In the genomic region with DNA sequence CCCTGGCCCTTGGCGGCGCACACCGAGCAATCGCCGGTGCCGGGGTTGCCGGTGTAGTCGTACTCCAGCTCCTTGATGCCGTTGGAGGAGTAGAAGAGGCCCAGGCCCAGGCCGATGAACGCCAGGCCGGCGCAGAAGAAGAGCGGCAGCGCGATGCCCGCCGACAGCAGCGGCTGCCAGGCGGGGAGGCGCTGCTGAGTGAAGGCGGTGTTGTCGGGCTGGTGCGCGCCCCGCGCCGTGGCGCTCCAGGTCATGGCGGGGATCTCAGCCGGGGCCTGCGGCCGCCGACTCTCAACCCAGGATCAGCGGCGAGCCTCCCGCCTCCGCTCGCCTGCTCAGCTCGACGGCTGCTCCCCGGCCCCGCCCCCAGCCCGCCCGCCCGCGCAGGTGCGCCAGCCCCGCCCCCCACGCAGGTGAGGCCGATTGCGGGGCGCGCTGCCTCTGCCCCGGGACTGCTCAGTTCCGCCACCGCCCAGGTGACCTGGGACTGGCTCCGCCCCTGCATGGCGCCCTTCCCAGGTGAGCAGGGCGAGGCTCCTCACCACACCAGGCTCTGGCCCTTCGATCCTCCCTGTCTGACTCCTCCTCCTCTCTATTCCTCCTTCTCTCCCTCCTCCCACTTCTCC, we compare ENCODE assay signal across 8 mouse cellular contexts. TPM values are rescaled to one million over a fixed set of nuclear protein-coding genes. Genes with fewer than 3 reads are reported as not detected.
DNase-seq lines count a peak whose midpoint lies in the region; ATAC-seq lines count a peak whose summit lies in the region.

Gene Tmem30b (minus strand): TSS at position 307 of the 626 bp plus-strand sequence.

- 2% methylated on average over 59 of the region's 61 CpGs for WGBS in forebrain, embryonic 16.5 days
- WGBS in midbrain, embryonic 10.5 days, result 3% methylated on average over 59 of the region's 61 CpGs

- H3K36me3 ChIP-seq in megakaryocyte, embryonic 14.5 days (replicated peaks; ENCODE audit: low read length), result no peaks in the 10 kb centered on the region
- H3K36me3 ChIP-seq in forebrain, embryonic 16.5 days (ENCODE audit: control insufficient read depth, insufficient read depth), result no peaks in the 10 kb centered on the region
- H3K36me3 ChIP-seq in midbrain, embryonic 10.5 days, result no peaks in the 10 kb centered on the region

- DNase-seq in kidney, postnatal 25 days, result peak; percentile 72 to 90
- DNase-seq in midbrain, embryonic 10.5 days (ENCODE audit: low spot score), result no peak
- DNase-seq in urinary bladder, adult 2 months (ENCODE audit: low spot score), result peak; percentile 57
- no peak for DNase-seq in gastrocnemius, postnatal 25 days
- no peak for DNase-seq in right cerebral cortex, postnatal 36 days (ENCODE audit: low spot score in 2 of 2)

- H3K27ac ChIP-seq in forebrain, embryonic 16.5 days (ENCODE audit: low read length), result no peak within 1 kb of the TSS
- no peak within 1 kb of the TSS; the same call in 1 of the 2 replicates for H3K27ac ChIP-seq in midbrain, embryonic 10.5 days (replicated peaks)

- H3K27me3 ChIP-seq in megakaryocyte, embryonic 14.5 days (replicated peaks), result peaks cover 82% of the 10 kb centered on the region
- peaks cover 64% of the 10 kb centered on the region for H3K27me3 ChIP-seq in forebrain, embryonic 16.5 days (replicated peaks; ENCODE audit: control insufficient read depth, insufficient read depth, low read length)
- H3K27me3 ChIP-seq in midbrain, embryonic 10.5 days (ENCODE audit: low read depth, poor library complexity, severe bottlenecking), result peaks cover 99% of the 10 kb centered on the region

- H3K9ac ChIP-seq in forebrain, embryonic 16.5 days (replicated peaks; ENCODE audit: low read depth, low read length), result no peak within 1 kb of the TSS; the same call in 1 of the 2 replicates

- peaks cover 13% of the 10 kb centered on the region for H3K9me3 ChIP-seq in megakaryocyte, embryonic 14.5 days
- H3K9me3 ChIP-seq in forebrain, embryonic 16.5 days (ENCODE audit: control insufficient read depth, low read length), result no peaks in the 10 kb centered on the region
- H3K9me3 ChIP-seq in midbrain, embryonic 10.5 days (replicated peaks), result no peaks in the 10 kb centered on the region

- no peak for ATAC-seq in megakaryocyte, adult 5-6 weeks (ENCODE audit: poor library complexity, severe bottlenecking)
- ATAC-seq in forebrain, embryonic 16.5 days, result peak; percentile 47

- peak within 1 kb of the TSS; percentile 52 for H3K4me2 ChIP-seq in forebrain, embryonic 16.5 days (ENCODE audit: low read length)

- peaks cover 17% of the 10 kb centered on the region for H3K4me1 ChIP-seq in megakaryocyte, embryonic 14.5 days
- peaks cover 13% of the 10 kb centered on the region for H3K4me1 ChIP-seq in forebrain, embryonic 16.5 days (replicated peaks; ENCODE audit: control insufficient read depth, insufficient read depth, low read length)
- H3K4me1 ChIP-seq in midbrain, embryonic 10.5 days, result peaks cover 14% of the 10 kb centered on the region

- H3K4me3 ChIP-seq in megakaryocyte, embryonic 14.5 days (replicated peaks), result peak within 1 kb of the TSS; percentile 91
- peak within 1 kb of the TSS; percentile 39 for H3K4me3 ChIP-seq in forebrain, embryonic 16.5 days (replicated peaks; ENCODE audit: low read length)
- H3K4me3 ChIP-seq in midbrain, embryonic 10.5 days, result peak within 1 kb of the TSS; percentile 53

RNA-seq across cellular contexts. Expression of gene Tmem30b, which starts in this region (rescaled TPM):
- not detected in 2 replicates for polyA plus RNA-seq in megakaryocyte, embryonic 14.5 days (2012; ENCODE audit: insufficient read depth, low replicate concordance)
- 0.16 TPM in 1 of 2 replicates, not detected in the other for total RNA-seq in megakaryocyte, adult 5-6 weeks (2015)
- total RNA-seq in megakaryocyte, adult 5-6 weeks (2017), result not detected in 2 replicates
- 0.22 and 0.46 TPM in 2 replicates for polyA plus RNA-seq in forebrain, embryonic 16.5 days (2015; fragmentation: Nextera tagmentation; extraction: Ambion mirVana)
- 1.6 and 1.8 TPM in 2 replicates for polyA plus RNA-seq in midbrain, embryonic 10.5 days (2016; fragmentation: Nextera tagmentation; extraction: Ambion mirVana)
- 29.2 and 33.1 TPM in 2 replicates for polyA plus RNA-seq in urinary bladder, adult 2 months (2012; rRNA removed)
- total RNA-seq in gastrocnemius, postnatal 25 days (2021), result under 1 TPM; 0.21 to 0.46 TPM

Comparison
In these comparisons a context has a peak if more than half of its experiments do, and no peak if none do; other contexts are left out.
1. RNA of gene Tmem30b (polyA plus RNA-seq): 29.2 to 33.1 TPM in urinary bladder, adult 2 months; 1.6 to 1.8 TPM in midbrain, embryonic 10.5 days, 0.22 to 0.46 TPM in forebrain, embryonic 16.5 days and not detected in megakaryocyte, embryonic 14.5 days; every median in the first group is over 10 times any median in the second.
2. Peak in ATAC-seq, H3K4me3 ChIP-seq and H3K4me2 ChIP-seq in forebrain, embryonic 16.5 days; RNA of the gene not detected or under 1 TPM.
3. H3K4me3 ChIP-seq: peak in every context shown above with its lines; median percentile 91 in megakaryocyte, embryonic 14.5 days; 53 in midbrain, embryonic 10.5 days; 39 in forebrain, embryonic 16.5 days.
4. DNase-seq: peak in kidney, postnatal 25 days (2 of 2) and urinary bladder, adult 2 months (single experiment); none in midbrain, embryonic 10.5 days (single experiment), gastrocnemius, postnatal 25 days (single experiment) and right cerebral cortex, postnatal 36 days (0 of 2).